Mouse (Mus musculus): Measurements from ENCODE around the gene Rgs4. TPM values are rescaled to one million over a fixed set of nuclear protein-coding genes. Genes with fewer than 3 reads are reported as not detected.

Rgs4 gene
- 9.9 TPM for polyA plus RNA-seq (2014; fragmentation: Illumina TruSeq; extraction: RNeasy Lipid Tissue Mini Kit (QIAGEN cat#74804); ENCODE audit: low read depth, low replicate concordance)

GRCm38 (mm10) chr1:169747473-169747872 lies at the start of gene Rgs4:
Gene Rgs4, minus strand, starts transcription at chr1:169747642.

Other genes with a start within 250 kb of the Rgs4 start
- gene Nuf2, start 216.2 kb downstream of the Rgs4 start, polyA plus RNA-seq (2014; fragmentation: Illumina TruSeq; extraction: RNeasy Lipid Tissue Mini Kit (QIAGEN cat#74804); ENCODE audit: low read depth, low replicate concordance): 2.7 TPM
- gene Rgs5, start 92.1 kb downstream of the Rgs4 start, polyA plus RNA-seq (2014; fragmentation: Illumina TruSeq; extraction: RNeasy Lipid Tissue Mini Kit (QIAGEN cat#74804); ENCODE audit: low read depth, low replicate concordance): 80.3 TPM
- gene Ccdc190, start 181.0 kb upstream of the Rgs4 start, polyA plus RNA-seq (2014; fragmentation: Illumina TruSeq; extraction: RNeasy Lipid Tissue Mini Kit (QIAGEN cat#74804); ENCODE audit: low read depth, low replicate concordance): 0.37 TPM
- 8.0 TPM for gene Hsd17b7, start 221.6 kb upstream of the Rgs4 start, polyA plus RNA-seq (2014; fragmentation: Illumina TruSeq; extraction: RNeasy Lipid Tissue Mini Kit (QIAGEN cat#74804); ENCODE audit: low read depth, low replicate concordance)